Mouse (Mus musculus) heart, postnatal 0 days (tissue): ENCODE results near the gene Hspa1l.
"Not testable (repeated sequence)": the region's sequence is repeated elsewhere in the genome, so short reads cannot be mapped to it uniquely, and the experiment has no call there.

ENCODE experiments used
- CTCF ChIP-seq: IDR thresholded peaks from 2 replicates; pipeline ENCODE4 v1.5.1; 2016; ENCODE audit warnings: antibody characterized with exemption, control low read depth, low read depth
- EP300 ChIP-seq: IDR thresholded peaks from 2 replicates; pipeline ENCODE4 v1.6.1; 2016; ENCODE audit warnings: antibody characterized with exemption, low read depth

GRCm38 (mm10) chr17:34995192-34995591 is 22.7 kb downstream of the Hspa1l start:
- not testable (repeated sequence) for TF ChIP-seq CTCF, EP300
